Mouse (Mus musculus) MEL (cell line): ENCODE data around the gene Mpi. TPM values are rescaled to one million over a fixed set of nuclear protein-coding genes. Genes with fewer than 3 reads are reported as not detected.

Experiments used
- DNase-seq: peaks from one replicate; pipeline ENCODE4 v3.0.0; 2011; ENCODE audit warnings: low read depth, low spot score
- H3K27ac ChIP-seq: 2 replicates; pipeline ENCODE4 v1.5.1; 2012; ENCODE audit warnings: low read depth, mild to moderate bottlenecking, control low read depth, low read length, moderate library complexity; ENCODE audit not compliant: control insufficient read depth
- H3K27me3 ChIP-seq, 2 experiments: fragments of 150-350 bp in 1 of 2; sonication (generic) in 1 of 2; 2 replicates each; pipeline ENCODE4 v1.6.1; 2012; ENCODE audit warnings: low read length in 2 of 2, mild to moderate bottlenecking in 2 of 2, improper control_type of control experiment in 1 of 2, moderate library complexity in 1 of 2; ENCODE audit not compliant: insufficient read depth in 2 of 2, control insufficient read depth in 1 of 2
- H3K36me3 ChIP-seq, 2 experiments: 2 replicates each; pipeline ENCODE4 v1.6.1; 2012 to 2014; ENCODE audit warnings: low read length in 2 of 2, improper control_type of control experiment in 1 of 2, inconsistent platforms in 1 of 2, mild to moderate bottlenecking in 1 of 2; ENCODE audit not compliant: insufficient read depth in 2 of 2, control insufficient read depth in 1 of 2
- H3K4me1 ChIP-seq, 2 experiments: fragments of 150-350 bp in 1 of 2; sonication (generic) in 1 of 2; 2 replicates each; pipeline ENCODE4 v1.6.1; 2012; ENCODE audit warnings: low read length in 2 of 2, improper control_type of control experiment in 1 of 2, mild to moderate bottlenecking in 1 of 2; ENCODE audit not compliant: insufficient read depth in 2 of 2, control insufficient read depth in 1 of 2
- H3K4me3 ChIP-seq, 2 experiments: fragments of 150-350 bp in 1 of 2; sonication (generic) in 1 of 2; 2 replicates each; pipeline ENCODE4 v1.5.1; 2012; ENCODE audit warnings: low read depth in 2 of 2, low read length in 2 of 2, mild to moderate bottlenecking in 2 of 2, moderate library complexity in 2 of 2, control low read depth in 1 of 2, improper control_type of control experiment in 1 of 2; ENCODE audit not compliant: control insufficient read depth in 1 of 2, insufficient read depth in 1 of 2
- H3K79me2 ChIP-seq: 2 replicates; pipeline ENCODE4 v1.6.1; 2012; ENCODE audit warnings: mild to moderate bottlenecking, low read length, moderate library complexity; ENCODE audit not compliant: control insufficient read depth, poor library complexity, insufficient read depth
- H3K9ac ChIP-seq: 2 replicates; pipeline ENCODE4 v1.6.1; 2012; ENCODE audit warnings: low read depth, mild to moderate bottlenecking, control low read depth, low read length, moderate library complexity; ENCODE audit not compliant: control insufficient read depth, poor library complexity, severe bottlenecking
- H3K9me3 ChIP-seq: fragments of 150-350 bp; sonication (generic); replicated peaks from 2 replicates; pipeline ENCODE4 v1.6.1; 2012; ENCODE audit warnings: mild to moderate bottlenecking, low read length, improper control_type of control experiment, moderate library complexity; ENCODE audit not compliant: insufficient read depth
- BHLHE40 ChIP-seq: IDR thresholded peaks from 2 replicates; pipeline ENCODE4 v1.6.1; 2012; ENCODE audit warnings: low read depth, mild to moderate bottlenecking, inconsistent platforms, low read length, improper control_type of control experiment, borderline replicate concordance
- CHD2 ChIP-seq: IDR thresholded peaks from 2 replicates; pipeline ENCODE4 v1.6.1; 2011; ENCODE audit warnings: low read length, improper control_type of control experiment
- CTCF ChIP-seq, 3 experiments: IDR thresholded peaks in 2 of 3; conservative IDR thresholded peaks in 1 of 3; 2 replicates each; pipeline ENCODE4 v1.5.1; 2011 to 2012; ENCODE audit warnings: low read length in 3 of 3, low read depth in 2 of 3, mild to moderate bottlenecking in 2 of 3, improper control_type of control experiment in 1 of 3, inconsistent platforms in 1 of 3, mixed read lengths in 1 of 3, moderate library complexity in 1 of 3; ENCODE audit not compliant: control insufficient read depth in 1 of 3, insufficient read depth in 1 of 3, poor library complexity in 1 of 3, severe bottlenecking in 1 of 3
- E2F4 ChIP-seq: IDR thresholded peaks from 2 replicates; pipeline ENCODE4 v1.6.1; 2011; ENCODE audit warnings: low read depth, low read length, improper control_type of control experiment, borderline replicate concordance
- ELF1 ChIP-seq: IDR thresholded peaks from 2 replicates; pipeline ENCODE4 v1.6.1; 2014; ENCODE audit warnings: low read depth, mild to moderate bottlenecking, inconsistent platforms, low read length, improper control_type of control experiment, moderate library complexity
- EP300 ChIP-seq, 2 experiments: IDR thresholded peaks; 2 replicates each; pipeline ENCODE4 v1.6.1; 2011; ENCODE audit warnings: improper control_type of control experiment in 2 of 2, low read length in 2 of 2, low read depth in 1 of 2, mild to moderate bottlenecking in 1 of 2
- ETS1 ChIP-seq: IDR thresholded peaks from 2 replicates; pipeline ENCODE4 v1.6.1; 2012; ENCODE audit warnings: low read depth, mild to moderate bottlenecking, inconsistent platforms, low read length, improper control_type of control experiment, moderate library complexity
- GABPA ChIP-seq: IDR thresholded peaks from 2 replicates; pipeline ENCODE4 v1.6.1; 2012; ENCODE audit warnings: low read depth, mild to moderate bottlenecking, inconsistent platforms, low read length, improper control_type of control experiment, moderate library complexity
- HCFC1 ChIP-seq: IDR thresholded peaks from 2 replicates; pipeline ENCODE4 v1.6.1; 2012; ENCODE audit warnings: low read depth, mild to moderate bottlenecking, inconsistent platforms, low read length, improper control_type of control experiment, moderate library complexity
- JUND ChIP-seq: IDR thresholded peaks from 2 replicates; pipeline ENCODE4 v1.6.1; 2011; ENCODE audit warnings: low read depth, mild to moderate bottlenecking, improper control_type of control experiment, low read length
- KAT2A ChIP-seq: conservative IDR thresholded peaks from 2 replicates; pipeline ENCODE4 v1.6.1; 2012; ENCODE audit warnings: low read depth, low read length, improper control_type of control experiment, inconsistent platforms
- MAX ChIP-seq: IDR thresholded peaks from 2 replicates; pipeline ENCODE4 v1.6.1; 2011; ENCODE audit warnings: low read length, improper control_type of control experiment
- MYB ChIP-seq: IDR thresholded peaks from 2 replicates; pipeline ENCODE4 v1.6.1; 2011; ENCODE audit warnings: mild to moderate bottlenecking, low read depth, low read length, improper control_type of control experiment
- NELFE ChIP-seq: IDR thresholded peaks from 2 replicates; pipeline ENCODE4 v1.6.1; 2011; ENCODE audit warnings: low read depth, low read length, improper control_type of control experiment
- NRF1 ChIP-seq: IDR thresholded peaks from 2 replicates; pipeline ENCODE4 v1.6.1; 2014; ENCODE audit warnings: low read depth, mild to moderate bottlenecking, inconsistent platforms, low read length, improper control_type of control experiment, moderate library complexity; ENCODE audit not compliant: poor library complexity, insufficient read depth, severe bottlenecking
- POLR2A ChIP-seq, 2 experiments: IDR thresholded peaks; 2 replicates each; pipeline ENCODE4 v1.6.1; 2011 to 2012; ENCODE audit warnings: low read length in 2 of 2, mild to moderate bottlenecking in 2 of 2, control low read depth in 1 of 2, improper control_type of control experiment in 1 of 2, low read depth in 1 of 2, moderate library complexity in 1 of 2; ENCODE audit not compliant: control insufficient read depth in 1 of 2, insufficient read depth in 1 of 2, poor library complexity in 1 of 2
- POLR2AphosphoS2 ChIP-seq: IDR thresholded peaks from 2 replicates; pipeline ENCODE4 v1.6.1; 2011; ENCODE audit warnings: low read length, improper control_type of control experiment
- RAD21 ChIP-seq: IDR thresholded peaks from 2 replicates; pipeline ENCODE4 v1.6.1; 2011; ENCODE audit warnings: mild to moderate bottlenecking, low read depth, low read length, improper control_type of control experiment
- RCOR1 ChIP-seq: IDR thresholded peaks from 2 replicates; pipeline ENCODE4 v1.6.1; 2012; ENCODE audit warnings: low read depth, mild to moderate bottlenecking, inconsistent platforms, low read length, improper control_type of control experiment
- SIN3A ChIP-seq: IDR thresholded peaks from 2 replicates; pipeline ENCODE4 v1.6.1; 2012; ENCODE audit warnings: low read length, improper control_type of control experiment, inconsistent platforms
- TBP ChIP-seq: IDR thresholded peaks from 2 replicates; pipeline ENCODE4 v1.8.0; 2011; ENCODE audit warnings: low read depth, low read length, improper control_type of control experiment
- TCF12 ChIP-seq: IDR thresholded peaks from 2 replicates; pipeline ENCODE4 v1.6.1; 2014; ENCODE audit warnings: low read depth, mild to moderate bottlenecking, inconsistent platforms, low read length, improper control_type of control experiment, moderate library complexity
- UBTF ChIP-seq: IDR thresholded peaks from 2 replicates; pipeline ENCODE4 v1.6.1; 2012; ENCODE audit warnings: low read depth, mild to moderate bottlenecking, inconsistent platforms, low read length, improper control_type of control experiment, moderate library complexity, borderline replicate concordance; ENCODE audit not compliant: insufficient read depth
- USF2 ChIP-seq, 2 experiments: IDR thresholded peaks; 2 replicates each; pipeline ENCODE4 v1.6.1; 2011 to 2012; ENCODE audit warnings: improper control_type of control experiment in 2 of 2, low read length in 2 of 2, borderline replicate concordance in 1 of 2, inconsistent platforms in 1 of 2, low read depth in 1 of 2, mild to moderate bottlenecking in 1 of 2; ENCODE audit not compliant: insufficient read depth in 1 of 2
- ZKSCAN1 ChIP-seq: IDR thresholded peaks from 2 replicates; pipeline ENCODE4 v1.6.1; 2012; ENCODE audit warnings: low read depth, mild to moderate bottlenecking, inconsistent platforms, low read length, improper control_type of control experiment, moderate library complexity
- ZMIZ1 ChIP-seq: IDR thresholded peaks from 2 replicates; pipeline ENCODE4 v1.6.1; 2012; ENCODE audit warnings: low read depth, mild to moderate bottlenecking, inconsistent platforms, low read length, improper control_type of control experiment, moderate library complexity
- ZNF384 ChIP-seq: IDR thresholded peaks from 2 replicates; pipeline ENCODE4 v1.6.1; 2012; ENCODE audit warnings: low read depth, mild to moderate bottlenecking, inconsistent platforms, low read length, improper control_type of control experiment
- polyA plus RNA-seq, 2 experiments: library from polyadenylated mRNA; stranded (reverse) in 1 of 2; unstranded in 1 of 2; fragments of >175 nt in 1 of 2; fragments of >200 nt in 1 of 2; gene quantifications; 2 replicates each; pipeline versions ENCODE4 v1.2.1 to v1.2.4; 2012; ENCODE audit warnings: low replicate concordance in 2 of 2, low read depth in 1 of 2; ENCODE audit not compliant: insufficient read length in 2 of 2, insufficient read depth in 1 of 2, missing spikeins in 1 of 2
- total RNA-seq: library from RNA; depleted of rRNA; stranded (reverse); fragments of 300-350 nt; gene quantifications from 2 replicates; pipeline ENCODE4 v1.2.3, GENCODE M21; 2012; rRNA removed

The Mpi gene
- total RNA-seq, result 24.3 and 25.9 TPM in 2 replicates
- polyA plus RNA-seq, result 10 to 100 TPM in 1 of 2 experiments, not detected in 1; 37.7 TPM

DNA sequence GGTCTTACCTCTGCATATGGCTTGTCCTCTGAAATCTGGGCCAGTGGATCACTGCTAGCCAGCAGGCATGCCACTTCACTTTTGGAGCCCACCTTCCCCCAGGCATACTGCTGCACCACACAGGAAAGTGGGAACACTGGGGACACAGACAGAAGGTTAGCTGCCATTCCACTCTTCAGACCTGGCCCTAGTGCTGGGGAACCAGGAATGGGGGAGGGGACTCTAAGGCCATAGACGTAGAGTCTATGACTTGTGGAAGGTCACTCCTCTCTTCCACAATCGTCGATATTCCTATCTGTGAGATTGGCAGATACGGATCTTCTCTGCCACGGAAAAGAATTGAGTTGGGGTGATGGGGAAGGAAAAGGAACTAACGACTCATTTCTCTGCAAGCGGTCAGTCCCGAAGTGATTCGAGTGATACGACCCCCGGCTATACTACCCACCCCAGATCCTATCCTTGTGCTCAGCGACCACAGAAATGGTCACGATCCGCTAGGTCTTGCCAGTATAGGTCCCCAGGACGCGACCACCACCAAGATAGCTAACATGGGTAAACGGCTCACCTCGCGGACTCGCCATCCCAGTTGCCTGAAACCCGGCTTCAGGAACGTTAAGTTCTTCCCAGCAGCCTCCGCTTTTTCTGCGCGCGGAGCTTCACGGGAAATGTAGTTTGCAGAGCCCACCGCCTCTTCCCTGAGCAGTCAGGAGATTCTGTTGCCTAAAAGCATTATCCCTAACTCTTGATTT lies at the start of gene Mpi:
Gene Mpi, minus strand, starts transcription at position 625 of the 749 bp plus-strand sequence.
- H3K36me3 ChIP-seq, result peaks cover 0 to 4% of the 10 kb centered on the region in 2 experiments; a peak in 2 of 4 replicates
- peak; percentile 84 for DNase-seq
- peak within 1 kb of the TSS; percentile 84 to 93 for H3K4me3 ChIP-seq
- TF ChIP-seq CHD2, result peak; percentile 23; the same call in 1 of the 2 replicates
- TF ChIP-seq KAT2A, result peak; percentile 81; the same call in 1 of the 2 replicates
- TF ChIP-seq ZNF384, result 0 out of 2 replicates have a peak, but pooled peaks have one; percentile 5
- TF ChIP-seq NELFE, result peak; percentile 75
- TF ChIP-seq SIN3A, result peak; percentile 84; the same call in 1 of the 2 replicates
- peak; percentile 67; the same call in 1 of the 2 replicates for TF ChIP-seq MYB
- TF ChIP-seq UBTF, result no peak
- TF ChIP-seq HCFC1, result peak; percentile 99
- TF ChIP-seq EP300 (IDR thresholded peaks at IDR 0.05; ENCODE audit: low read depth in 1 of 2, low read length in 2 of 2), result 0 out of 4 replicates have a peak, but pooled peaks of 1 of the 2 experiments have one; percentile 7
- no peak for TF ChIP-seq BHLHE40
- TF ChIP-seq ZKSCAN1, result no peak
- no peak for TF ChIP-seq POLR2AphosphoS2
- TF ChIP-seq POLR2A (IDR thresholded peaks at IDR 0.05; ENCODE audit: control insufficient read depth in 1 of 2, insufficient read depth in 1 of 2, low read depth in 1 of 2, low read length in 2 of 2, poor library complexity in 1 of 2), result peak; percentile 56 to 85; a peak in 3 of 4 replicates
- no peak for TF ChIP-seq JUND
- TF ChIP-seq CTCF (IDR thresholded peaks at IDR 0.05 in 2 of 3, conservative IDR thresholded peaks at IDR 0.05 in 1 of 3; ENCODE audit: control insufficient read depth in 1 of 3, insufficient read depth in 1 of 3, low read depth in 2 of 3, low read length in 3 of 3, poor library complexity in 1 of 3, severe bottlenecking in 1 of 3), result no peak
- TF ChIP-seq TBP, result 0 out of 2 replicates have a peak, but pooled peaks have one; percentile 31
- TF ChIP-seq ELF1, result peak; percentile 63
- peak within 1 kb of the TSS; percentile 21; the same call in 1 of the 2 replicates for H3K27ac ChIP-seq
- no peaks in the 10 kb centered on the region for H3K9me3 ChIP-seq
- no peaks in the 10 kb centered on the region; the same call in 1 of the 2 replicates for H3K79me2 ChIP-seq
- H3K9ac ChIP-seq, result peak within 1 kb of the TSS; percentile 74
- peaks cover 0 to 11% of the 10 kb centered on the region in 2 experiments; a peak in 2 of 4 replicates for H3K4me1 ChIP-seq
- H3K27me3 ChIP-seq, result no peaks in the 10 kb centered on the region

DNA sequence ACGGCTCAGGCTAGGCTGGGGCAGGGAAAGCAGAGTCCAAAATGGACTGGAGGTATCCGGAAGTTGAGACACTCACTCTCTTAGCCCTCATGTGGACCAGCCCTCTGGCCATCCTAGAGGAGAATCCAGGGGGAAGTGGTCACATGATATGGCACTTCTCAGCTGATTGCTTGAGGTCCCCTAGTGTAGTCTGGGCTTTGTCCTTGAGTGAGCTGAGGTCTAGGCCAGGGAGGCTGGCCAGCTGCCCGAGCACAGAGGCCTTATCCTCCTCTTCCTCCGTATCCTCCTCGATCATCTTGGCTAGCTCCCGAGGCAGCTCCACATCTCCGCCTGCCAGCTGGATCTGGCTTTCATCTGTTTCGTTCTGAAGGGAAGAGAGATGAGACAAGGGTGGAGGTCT lies 49.5 kb upstream of the Mpi start:
- TF ChIP-seq RCOR1 (no peak), JUND (no peak), UBTF (no peak), NRF1 (no peak), ZKSCAN1 (no peak), MYB (no peak), EP300 (IDR thresholded peaks at IDR 0.05; ENCODE audit: low read depth in 1 of 2, low read length in 2 of 2) (no peak), RAD21 (no peak), MAX (no peak), TCF12 (no peak), GABPA (no peak), CTCF (IDR thresholded peaks at IDR 0.05 in 2 of 3, conservative IDR thresholded peaks at IDR 0.05 in 1 of 3; ENCODE audit: control insufficient read depth in 1 of 3, insufficient read depth in 1 of 3, low read depth in 2 of 3, low read length in 3 of 3, poor library complexity in 1 of 3, severe bottlenecking in 1 of 3) (no peak), ETS1 (no peak), USF2 (IDR thresholded peaks at IDR 0.05; ENCODE audit: borderline replicate concordance in 1 of 2, insufficient read depth in 1 of 2, low read depth in 1 of 2, low read length in 2 of 2) (no peak), E2F4 (no peak), ZMIZ1 (no peak)
- Histone ChIP-seq H3K4me3 (no peak overlapping the region), H3K27ac (no peak overlapping the region), H3K36me3 (no peaks in the 10 kb centered on the region; a peak in 1 of 4 replicates), H3K9me3 (no peaks in the 10 kb centered on the region), H3K79me2 (no peaks in the 10 kb centered on the region), H3K27me3 (no peaks in the 10 kb centered on the region; a peak in 1 of 4 replicates), H3K9ac (no peak overlapping the region), H3K4me1 (peaks cover 0 to 6% of the 10 kb centered on the region in 2 experiments; a peak in 1 of 4 replicates)
- DNase-seq, result no peak
